Mouse (Mus musculus) ES-E14 (cell line): Measurements from ENCODE around the gene Olfr720. TPM values are rescaled to one million over a fixed set of nuclear protein-coding genes. Genes with fewer than 3 reads are reported as not detected.

Experiments used
- DNase-seq: peaks from one replicate; pipeline ENCODE4 v3.0.0-alpha.2; 2013; ENCODE audit warnings: low read depth, low spot score
- H3K27ac ChIP-seq: 2 replicates; pipeline ENCODE4 v1.5.1; 2012; ENCODE audit warnings: low read depth, mild to moderate bottlenecking, low read length, moderate library complexity, mixed read lengths; ENCODE audit not compliant: poor library complexity, insufficient read depth, severe bottlenecking
- H3K36me3 ChIP-seq: 2 replicates; pipeline ENCODE4 v1.6.1; 2012; ENCODE audit warnings: mild to moderate bottlenecking, low read length, moderate library complexity, mixed read lengths; ENCODE audit not compliant: control insufficient read depth, poor library complexity, insufficient read depth, severe bottlenecking
- H3K4me1 ChIP-seq, 2 experiments: fragments of 150-350 bp in 1 of 2; sonication (generic) in 1 of 2; 2 replicates each; pipeline ENCODE4 v1.6.1; 2012; ENCODE audit warnings: low read length in 2 of 2, mild to moderate bottlenecking in 1 of 2, mixed read lengths in 1 of 2; ENCODE audit not compliant: control insufficient read depth in 2 of 2, insufficient read depth in 2 of 2, poor library complexity in 1 of 2
- H3K4me3 ChIP-seq, 2 experiments: fragments of 150-350 bp in 1 of 2; sonication (generic) in 1 of 2; 2 replicates each; pipeline ENCODE4 v1.5.1; 2012; ENCODE audit warnings: low read length in 2 of 2, low read depth in 1 of 2, mild to moderate bottlenecking in 1 of 2, mixed read lengths in 1 of 2; ENCODE audit not compliant: insufficient read depth in 1 of 2, poor library complexity in 1 of 2, severe bottlenecking in 1 of 2
- H3K9ac ChIP-seq: 2 replicates; pipeline ENCODE4 v1.6.1; 2012; ENCODE audit warnings: low read depth, mild to moderate bottlenecking, low read length, mixed read lengths; ENCODE audit not compliant: poor library complexity, insufficient read depth, severe bottlenecking
- H3K9me3 ChIP-seq: fragments of 150-350 bp; sonication (generic); 2 replicates; pipeline ENCODE4 v1.6.1; 2012; ENCODE audit warnings: low read depth, mild to moderate bottlenecking, low read length; ENCODE audit not compliant: control insufficient read depth, insufficient read depth
- CHD2 ChIP-seq: IDR thresholded peaks from 2 replicates; pipeline ENCODE4 v1.6.1; 2014; ENCODE audit warnings: mild to moderate bottlenecking, low read depth, low read length, inconsistent platforms
- HCFC1 ChIP-seq: IDR thresholded peaks from 2 replicates; pipeline ENCODE4 v1.6.1; 2012; ENCODE audit warnings: low read length, inconsistent platforms, borderline replicate concordance; ENCODE audit not compliant: insufficient read depth
- MAFK ChIP-seq: IDR thresholded peaks from 2 replicates; pipeline ENCODE4 v1.6.1; 2014; ENCODE audit warnings: mild to moderate bottlenecking, low read depth, low read length, inconsistent platforms; ENCODE audit not compliant: insufficient read depth
- ZC3H11A ChIP-seq: IDR thresholded peaks from 2 replicates; pipeline ENCODE4 v1.6.1; 2012; ENCODE audit warnings: low read depth, mild to moderate bottlenecking, inconsistent platforms, low read length, borderline replicate concordance
- ZNF384 ChIP-seq: IDR thresholded peaks from 2 replicates; pipeline ENCODE4 v1.6.1; 2012; ENCODE audit warnings: low read depth, low read length, inconsistent platforms
- in situ Hi-C, 2 experiments: fragments of 600-800 bp; cut with MboI; formaldehyde crosslinking; loops; one replicate each; pipeline ENCODE4 v1.15.1; 2025; ENCODE audit warnings: low sequenced_read_pairs in 2 of 2, inconsistent platforms in 1 of 2; ENCODE audit not compliant: unreplicated experiment in 2 of 2
- total RNA-seq: library from RNA; depleted of rRNA; stranded (reverse); fragments of 300-350 nt; gene quantifications from 2 replicates; pipeline ENCODE4 v1.2.3, GENCODE M21; 2012; rRNA removed

Gene Olfr720
- total RNA-seq, result not detected in 2 replicates

GRCm38 (mm10) chr14:14186738-14187137 is at the start of gene Olfr720:
Gene Olfr720 (minus strand): TSS chr14:14186838.
- Histone ChIP-seq H3K36me3 (no peaks in the 10 kb centered on the region), H3K9ac (no peak within 1 kb of the TSS), H3K9me3 (no peaks in the 10 kb centered on the region), H3K4me1 (no peaks in the 10 kb centered on the region), H3K4me3 (no peak within 1 kb of the TSS), H3K27ac (no peak within 1 kb of the TSS)
- no peak for TF ChIP-seq HCFC1
- TF ChIP-seq ZNF384, result no peak
- no peak for TF ChIP-seq ZC3H11A
- TF ChIP-seq MAFK, result no peak
- no peak for TF ChIP-seq CHD2
- in situ Hi-C loops, result no loop called here
- no peak for DNase-seq

Other genes starting within 250 kb of the Olfr720 start
- gene Atxn7, start 225.4 kb downstream of the Olfr720 start, total RNA-seq, result 2.9 and 3.8 TPM in 2 replicates
- gene Thoc7, start 225.0 kb downstream of the Olfr720 start, total RNA-seq, result 58.1 and 66.7 TPM in 2 replicates
- 127 and 187 TPM in 2 replicates for gene Psmd6, start 65.9 kb downstream of the Olfr720 start, total RNA-seq
- gene Olfr31, start 136.0 kb upstream of the Olfr720 start, total RNA-seq, result 0.13 and 0.85 TPM in 2 replicates
- gene Il3ra, start 159.4 kb upstream of the Olfr720 start, total RNA-seq, result 5.8 and 13.1 TPM in 2 replicates
- not detected in 2 replicates for gene Olfr721-ps1, start 214.5 kb upstream of the Olfr720 start, total RNA-seq